Mouse (Mus musculus): Measurements from ENCODE around the gene Abcb11.

GRCm38 (mm10) chr2:69239315-69239714 is 103.1 kb downstream of the Abcb11 start:
- TF ChIP-seq CTCF (IDR thresholded peaks at IDR 0.05; ENCODE audit: control insufficient read depth, insufficient read depth, low read length) (no peak), POLR2A (IDR thresholded peaks at IDR 0.05; ENCODE audit: borderline replicate concordance, control insufficient read depth, low read depth, low read length) (no peak)

All from bone marrow, adult 2 months (tissue).